Mouse (Mus musculus) T-helper 17 cell (primary cell): ENCODE measurements around the gene Chga.

ENCODE experiments used
- in situ Hi-C, 2 experiments: fragments of 300-600 bp; cut with MboI, MseI; formaldehyde crosslinking; loops; 1 replicate in 1 of 2; 2 replicates in 1 of 2; pipeline ENCODE4 v1.15.1; 2025; ENCODE audit warnings: high pct_unique_total_duplicates in 2 of 2

Gene Chga

DNA sequence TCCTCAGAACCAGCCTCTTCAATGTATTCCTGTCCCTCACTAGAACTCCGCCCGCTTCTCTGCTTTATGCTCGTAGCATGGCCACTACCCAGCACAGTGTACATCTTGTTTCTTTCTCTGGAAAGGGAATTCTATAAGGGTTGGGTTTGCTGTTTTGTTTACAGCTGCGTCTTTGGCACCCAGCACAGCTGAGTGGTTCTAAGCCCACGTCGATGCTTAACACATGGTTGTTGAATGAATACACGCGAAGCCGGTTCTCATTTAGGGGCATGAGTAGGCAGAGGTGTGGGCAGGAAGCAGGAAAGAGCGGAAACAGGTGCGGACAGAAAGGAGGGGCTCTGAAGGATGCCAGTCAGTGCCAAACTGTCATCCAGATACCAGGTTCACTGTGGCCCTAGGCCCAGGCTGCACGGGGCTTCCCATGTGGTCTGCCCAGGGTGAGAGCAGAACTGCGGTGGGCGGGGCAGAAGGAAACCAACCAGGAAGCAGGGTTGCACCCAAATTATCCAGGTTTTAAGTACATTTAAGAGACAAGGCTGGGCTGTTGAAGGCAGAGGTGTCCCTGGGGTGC, 979 bp upstream of the Chga start:
- in situ Hi-C loops: loop anchor here (5.0 to 10.0 kb wide), 2 partner anchors 1434 to 1919 kb away; partner anchors contain the start of gene Serpina11 (in 1 of the 2)

GRCm38 (mm10) chr12:102555850-102556249, 1.1 kb downstream of the Chga start:
- in situ Hi-C loops: loop anchor here (5.0 to 10.0 kb wide), 2 partner anchors 44 to 1921 kb away; no protein-coding TSS in a partner anchor

- in situ Hi-C loops: loop anchor here (5.0 to 10.0 kb wide), 2 partner anchors 45 to 1923 kb away; no protein-coding TSS in a partner anchor
These were observed 2.6 kb downstream of the Chga start for GRCm38 (mm10) chr12:102557372-102557771.

GRCm38 (mm10) chr12:102565086-102565485, 10.3 kb downstream of the Chga start:
- in situ Hi-C loops: loop anchor here in 1 of 2 experiments (10.0 kb wide), 1 partner anchor 1930 kb away; no protein-coding TSS in a partner anchor

DNA sequence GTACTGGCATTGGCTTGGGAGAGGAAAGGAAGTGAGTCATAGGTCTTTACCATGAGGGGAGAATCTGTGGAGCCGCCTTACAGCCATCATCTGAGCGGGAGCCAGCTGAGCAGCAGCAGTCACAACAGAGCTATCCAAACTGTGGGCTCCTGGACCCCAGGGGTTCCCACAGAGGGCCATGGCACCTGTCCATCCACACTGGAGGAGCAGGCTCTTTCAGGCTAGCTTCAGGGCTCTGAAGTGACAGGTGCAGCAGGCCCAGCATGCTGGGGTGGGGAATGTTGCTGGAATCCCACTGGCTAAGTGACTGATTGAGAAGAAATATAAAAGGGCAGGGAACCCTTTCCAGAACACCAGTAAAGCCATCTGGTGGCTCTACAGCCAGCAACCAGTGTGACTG, 12.2 kb downstream of the Chga start:
- in situ Hi-C loops: loop anchor here in 1 of 2 experiments (10.0 kb wide), 1 partner anchor 1928 kb away; no protein-coding TSS in a partner anchor

DNA sequence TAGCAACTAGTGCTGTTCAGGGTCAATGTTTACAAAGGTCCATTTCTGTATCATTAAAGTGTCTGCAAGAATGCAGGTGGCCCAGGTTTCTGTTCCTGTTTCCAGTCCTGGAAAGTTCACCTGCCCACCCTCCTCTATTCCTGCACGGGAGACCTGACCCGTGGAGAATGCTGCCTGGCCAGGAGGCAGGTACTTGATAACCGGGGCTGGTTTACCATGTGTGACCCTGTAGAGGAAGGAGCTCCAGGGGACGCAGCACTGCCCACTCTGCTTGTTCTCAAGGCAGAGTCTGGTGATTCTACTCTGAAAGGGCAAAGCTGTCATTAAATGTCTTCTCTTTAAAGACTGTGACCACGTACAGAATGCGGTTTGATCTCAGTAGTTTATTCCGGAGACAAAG, 13.4 kb downstream of the Chga start:
- in situ Hi-C loops: loop anchor here in 1 of 2 experiments (10.0 kb wide), 1 partner anchor 1927 kb away; no protein-coding TSS in a partner anchor

- in situ Hi-C loops: no loop called here
These were observed 15.3 kb downstream of the Chga start for GRCm38 (mm10) chr12:102570111-102570510.

DNA sequence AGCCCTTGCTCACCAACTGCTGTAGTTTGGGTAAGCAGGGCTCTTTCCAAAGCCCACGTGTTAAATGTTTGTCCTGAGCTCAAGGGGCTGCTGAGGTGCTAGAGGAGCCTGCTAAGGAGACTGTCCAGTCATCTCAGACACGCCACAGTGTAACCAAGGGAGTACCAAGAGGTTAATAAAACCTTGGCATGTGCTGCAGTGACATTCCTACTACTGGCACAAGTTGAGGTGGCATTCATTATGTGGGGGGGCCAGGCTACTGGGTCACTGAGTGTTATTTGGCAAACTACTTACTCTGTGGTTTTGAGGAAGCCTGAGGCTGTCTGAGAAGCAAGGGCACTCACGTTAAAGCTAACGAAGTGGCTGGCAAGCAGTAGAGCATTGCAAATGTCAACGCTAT, 16.0 kb downstream of the Chga start:
- in situ Hi-C loops: no loop called here

DNA sequence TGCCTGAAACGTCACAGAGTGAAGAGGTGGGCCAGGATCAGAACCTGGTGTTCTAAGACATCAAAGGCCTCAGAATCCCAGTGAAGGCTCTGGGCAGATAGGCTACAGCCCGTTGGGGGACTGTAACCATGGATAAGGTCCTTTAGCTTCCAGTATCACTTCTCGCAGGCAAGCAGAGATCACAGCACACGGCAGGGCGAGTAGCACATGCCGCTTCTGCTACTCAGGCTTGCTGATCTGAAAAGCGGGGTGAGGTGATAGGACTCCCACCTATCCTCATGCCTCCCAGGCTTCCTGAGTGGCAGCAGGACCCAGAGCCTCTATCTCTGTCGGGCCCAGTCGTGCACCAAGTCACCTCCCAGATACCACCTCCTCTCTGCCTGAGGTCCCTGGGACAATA, 16.9 kb downstream of the Chga start:
- in situ Hi-C loops: no loop called here

DNA sequence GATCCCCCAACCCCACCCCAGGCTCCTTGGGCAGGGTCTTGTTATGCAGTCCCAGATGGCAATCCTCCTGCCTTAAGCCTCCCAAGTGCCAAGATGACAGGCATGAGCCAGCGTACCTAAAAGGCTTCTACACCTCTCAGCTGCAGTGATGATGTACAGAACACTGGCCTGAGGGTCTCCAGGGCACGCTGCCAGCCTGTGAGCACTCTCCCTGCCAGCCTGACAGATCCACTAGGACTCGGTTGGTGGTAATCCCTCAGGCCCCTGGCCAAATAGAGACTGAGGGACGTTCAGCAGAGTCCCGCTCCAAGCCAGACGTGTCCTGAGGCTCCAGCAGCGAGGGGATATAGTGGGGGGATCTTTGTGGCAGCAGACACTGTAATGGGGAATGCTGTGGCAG, 18.3 kb downstream of the Chga start:
- in situ Hi-C loops: no loop called here

DNA sequence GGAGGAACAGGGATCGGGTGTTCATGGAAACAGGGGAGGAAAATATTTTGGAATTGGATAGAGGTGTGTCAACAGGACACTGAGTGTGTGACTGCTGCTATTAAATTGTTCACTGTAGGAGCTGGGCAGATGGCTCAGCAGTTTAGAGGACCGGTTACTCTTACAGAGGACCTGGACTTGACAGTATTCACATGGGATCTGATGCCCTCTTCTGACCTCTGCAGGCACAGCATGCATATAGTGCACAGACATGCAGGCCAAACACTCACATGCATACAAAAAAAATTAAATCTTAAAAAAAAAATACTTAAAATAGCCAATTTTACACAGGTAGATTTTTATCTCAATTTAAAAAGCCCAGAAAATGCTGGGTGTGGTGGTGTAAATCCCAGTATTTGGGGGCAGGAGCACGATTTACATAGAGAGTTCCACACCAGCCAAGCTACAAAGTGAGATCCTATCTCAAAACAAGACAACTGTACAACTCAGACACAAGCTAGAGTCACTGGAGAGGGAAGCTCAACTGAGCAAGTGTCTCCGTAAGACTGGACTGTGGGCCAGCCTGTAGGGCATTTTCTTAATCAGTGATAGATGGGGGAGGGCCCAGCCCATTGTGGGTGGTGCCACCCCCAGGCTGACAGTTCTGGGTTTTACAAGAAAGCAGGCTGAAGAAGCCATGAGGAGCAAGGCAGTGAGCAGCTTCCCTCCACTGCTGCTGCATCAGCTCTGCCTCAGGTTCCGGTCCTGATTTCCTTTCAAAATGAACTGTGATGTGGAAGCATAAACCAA, 21.0 kb downstream of the Chga start:
- in situ Hi-C loops: loop anchor here (5.0 kb wide), 2 partner anchors 132 to 152 kb away; no protein-coding TSS in a partner anchor

DNA sequence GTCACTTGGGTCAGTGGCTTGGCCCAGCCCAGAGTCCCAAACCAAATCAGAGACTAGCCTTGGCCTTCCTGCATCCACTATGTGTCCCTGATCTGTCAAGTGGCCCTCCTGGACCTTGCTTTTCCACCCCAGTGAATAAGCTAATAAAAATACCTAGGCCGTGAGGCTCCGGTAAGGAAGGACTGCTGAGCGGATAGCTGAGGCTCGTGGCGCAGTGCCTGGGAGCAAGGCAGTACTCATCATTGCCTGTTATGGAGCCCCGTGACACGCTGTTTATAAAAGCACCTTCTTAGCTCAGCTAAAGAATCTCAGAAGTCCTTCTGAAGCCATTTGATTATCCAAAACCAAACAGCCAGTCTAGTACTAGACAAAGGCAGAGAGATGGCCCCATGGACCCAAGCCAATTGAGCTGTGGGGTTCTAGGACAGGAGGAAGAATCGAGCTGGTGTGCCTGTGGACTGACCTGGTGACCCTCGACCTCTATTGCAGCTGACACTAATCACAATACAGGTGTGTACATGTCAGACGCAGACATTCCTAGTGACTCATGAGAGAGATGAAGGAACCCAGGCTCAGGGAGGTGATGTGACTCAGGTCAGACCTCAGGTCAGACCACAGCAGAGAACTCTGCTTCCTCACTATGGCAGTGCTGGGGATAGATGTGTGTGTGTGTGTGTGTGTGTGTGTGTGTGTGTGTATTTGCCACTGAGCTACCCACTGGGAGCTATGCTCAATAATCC, 22.1 kb downstream of the Chga start:
- in situ Hi-C loops: loop anchor here (5.0 kb wide), 2 partner anchors 130 to 150 kb away; no protein-coding TSS in a partner anchor

GRCm38 (mm10) chr12:102579041-102579440, 24.3 kb downstream of the Chga start:
- in situ Hi-C loops: loop anchor here (5.0 kb wide), 2 partner anchors 128 to 148 kb away; no protein-coding TSS in a partner anchor

DNA sequence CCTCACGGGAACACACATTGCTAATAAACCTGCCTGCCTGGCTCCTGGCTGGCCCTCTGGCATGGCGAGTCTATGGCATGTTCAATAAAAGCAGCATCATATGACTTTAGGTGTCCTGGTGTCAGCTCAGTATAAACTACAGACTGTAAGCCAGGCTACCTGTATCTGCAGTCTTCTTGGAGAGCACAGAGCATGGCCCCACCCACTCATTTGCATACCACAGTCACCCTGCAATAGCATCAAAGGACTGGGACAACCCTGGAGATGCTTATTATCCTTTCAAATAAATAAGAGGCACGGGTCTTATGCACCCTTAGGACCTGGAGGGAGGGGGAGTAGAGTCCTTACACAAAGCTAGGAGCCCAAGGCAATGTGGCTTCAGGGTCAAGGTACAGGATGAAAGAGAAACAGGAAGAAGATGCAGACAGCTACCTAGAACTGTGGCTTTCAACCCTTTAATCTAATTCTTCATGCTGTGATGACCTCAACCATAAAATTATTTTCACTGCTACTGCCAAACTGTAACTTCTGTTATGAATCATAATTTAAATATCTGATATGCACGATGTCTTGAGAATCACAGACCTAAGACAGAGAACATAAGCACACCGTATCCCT, 26.9 kb downstream of the Chga start:
- in situ Hi-C loops: no loop called here

- in situ Hi-C loops: no loop called here
These were observed 27.7 kb downstream of the Chga start for GRCm38 (mm10) chr12:102582441-102582840.

DNA sequence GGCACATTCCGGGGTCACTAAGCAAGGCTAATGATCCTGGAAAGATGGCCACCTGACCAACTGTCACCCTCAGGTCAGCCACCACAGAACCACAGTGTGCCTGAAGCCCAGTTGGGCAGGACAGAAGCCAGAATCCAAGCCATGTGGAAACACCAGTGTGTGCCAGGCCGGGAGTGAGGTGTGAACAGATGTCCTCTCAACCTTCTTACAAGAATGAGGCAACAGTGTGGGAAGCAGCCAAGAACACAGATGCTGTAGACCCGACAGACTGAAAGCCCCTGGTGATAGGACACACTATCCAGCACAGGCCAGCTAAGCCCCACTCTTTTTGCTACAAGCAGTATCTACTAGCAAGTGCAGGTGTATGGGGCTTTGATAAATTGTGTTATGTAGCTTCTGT, 30.6 kb downstream of the Chga start:
- in situ Hi-C loops: loop anchor here in 1 of 2 experiments (5.0 kb wide), 1 partner anchor 122 kb away; no protein-coding TSS in a partner anchor

- in situ Hi-C loops: loop anchor here in 1 of 2 experiments (5.0 kb wide), 1 partner anchor 121 kb away; no protein-coding TSS in a partner anchor
These were observed 31.6 kb downstream of the Chga start for GRCm38 (mm10) chr12:102586286-102586881.

DNA sequence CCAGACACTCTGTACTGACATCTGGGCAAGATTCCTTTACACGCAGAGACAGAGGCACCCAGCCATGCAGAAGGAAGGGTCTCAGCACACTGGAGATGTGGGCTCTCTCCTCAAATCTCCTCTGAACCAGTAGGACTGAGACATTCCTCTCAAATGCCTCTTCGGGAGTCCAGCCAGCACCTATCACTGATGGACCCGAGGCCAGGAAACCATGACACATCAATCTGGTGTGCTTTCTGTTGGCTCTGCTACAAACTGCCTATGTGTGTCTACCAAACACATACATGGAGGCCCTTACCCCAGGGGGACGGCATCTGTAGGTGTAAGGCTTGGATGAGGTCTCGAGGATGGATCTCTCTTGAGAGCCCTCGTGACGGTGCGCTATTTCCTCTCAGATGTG, 32.3 kb downstream of the Chga start:
- in situ Hi-C loops: loop anchor here in 1 of 2 experiments (5.0 kb wide), 1 partner anchor 120 kb away; no protein-coding TSS in a partner anchor

- in situ Hi-C loops: no loop called here
These were observed 36.1 kb downstream of the Chga start for GRCm38 (mm10) chr12:102590711-102591360.

DNA sequence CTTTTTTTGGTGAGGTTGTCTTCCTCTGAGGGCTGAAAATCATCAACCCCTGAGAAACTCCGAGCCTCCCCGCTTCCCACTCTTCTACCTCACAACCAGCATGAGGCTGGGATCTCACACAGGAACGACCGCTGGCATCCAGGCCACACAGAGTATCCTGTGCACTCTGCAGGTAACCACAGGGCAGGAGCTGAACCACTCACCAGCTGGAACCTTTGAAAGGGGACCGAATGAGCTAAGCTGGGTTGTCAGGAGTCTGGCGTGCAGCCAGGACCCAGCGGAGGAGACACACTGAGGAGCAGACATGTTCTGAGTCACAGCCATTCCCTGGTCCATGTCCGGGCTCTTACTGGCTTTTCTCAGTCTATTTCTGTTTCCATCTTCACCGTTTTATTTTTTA, 38.9 kb downstream of the Chga start:
- in situ Hi-C loops: no loop called here
